Mouse (Mus musculus) bone marrow macrophage, adult 2 months (primary cell): Measurements from ENCODE around the gene Itprid2.

Experiments used
- CTCF ChIP-seq: IDR thresholded peaks from 2 replicates; pipeline ENCODE4 v1.5.1; 2012; ENCODE audit warnings: low read depth, mild to moderate bottlenecking, low read length, moderate library complexity
- POLR2A ChIP-seq: IDR thresholded peaks from 2 replicates; pipeline ENCODE4 v1.6.1; 2012; ENCODE audit warnings: mild to moderate bottlenecking, low read depth, low read length, borderline replicate concordance

DNA sequence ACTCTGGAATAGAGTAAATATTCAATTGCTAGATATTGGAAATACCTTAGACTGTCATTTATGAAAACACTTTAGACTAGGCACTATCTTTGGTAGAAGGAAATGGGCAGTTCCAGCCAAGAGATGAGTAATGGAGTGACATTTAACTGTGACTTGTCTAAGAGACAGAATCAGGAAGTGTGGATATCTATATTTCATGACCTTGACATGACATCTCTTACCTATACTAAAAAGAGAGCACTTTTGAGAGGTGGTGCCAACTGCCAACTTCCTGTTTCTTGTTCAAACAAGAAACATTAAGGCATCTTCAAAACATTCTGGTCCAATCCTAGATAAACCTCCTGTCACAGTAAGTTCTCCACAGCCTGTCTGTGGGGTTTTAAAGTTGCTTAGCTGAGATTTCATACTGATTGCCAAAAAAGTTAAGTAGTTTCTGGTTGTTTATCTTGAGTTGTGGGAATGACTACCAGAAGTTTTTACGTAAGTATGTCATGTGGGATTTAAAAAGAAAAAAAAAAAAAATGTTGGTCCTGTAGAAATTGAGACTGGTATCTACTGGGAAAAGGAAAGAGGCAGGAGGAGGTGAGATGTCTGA, 42.6 kb downstream of the Itprid2 start:
- no peak for TF ChIP-seq POLR2A
- no peak for TF ChIP-seq CTCF
